Mouse (Mus musculus): Measurements from ENCODE around the gene Stap2. TPM values are rescaled to one million over a fixed set of nuclear protein-coding genes. Genes with fewer than 3 reads are reported as not detected.
A peak's percentile ranks its signal among the peaks of the same experiment; 100 is the strongest.

Stap2 gene
- total and polyA plus RNA-seq, 3 experiments = 12.2 to 28.6 (median 14.8) TPM

GRCm38 (mm10) chr17:56015293-56015692 lies 9.9 kb upstream of the Stap2 start:
- 82% methylated on average over 9 of the region's 9 CpGs for whole genome bisulfite sequencing
- no peak for DNase-seq
- no peak overlapping the region for H3K4me3 ChIP-seq
- TF ChIP-seq POLR2A (IDR thresholded peaks at IDR 0.05; ENCODE audit: insufficient read depth, low read depth, low read length) (no peak), CTCF (IDR thresholded peaks at IDR 0.05) (no peak), EP300 (IDR thresholded peaks at IDR 0.05; ENCODE audit: insufficient read depth, low read depth, low read length) (no peak)
- H3K27ac ChIP-seq = no peak overlapping the region
- H3K4me1 ChIP-seq (ENCODE audit: control insufficient read depth, insufficient read depth, low read length) = peaks cover 2% of the 10 kb centered on the region; the same call in 1 of the 2 replicates
- H3K36me3 ChIP-seq (ENCODE audit: control insufficient read depth, insufficient read depth, low read length) = no peaks in the 10 kb centered on the region
- H3K79me2 ChIP-seq (replicated peaks; ENCODE audit: control insufficient read depth, insufficient read depth, low read length) = no peaks in the 10 kb centered on the region
- intact Hi-C loops (cut with DNase I) = no loop called here
- no peaks in the 10 kb centered on the region for H3K27me3 ChIP-seq (ENCODE audit: control insufficient read depth, insufficient read depth, low read length)
- H3K9ac ChIP-seq (ENCODE audit: low read depth, low read length) = no peak overlapping the region

- intact Hi-C loops (cut with DNase I) = loop anchor here (2.0 kb wide), 1 partner anchor 25 kb away; the partner anchor contains the start of gene Sh3gl1
- no peak for DNase-seq
- Histone ChIP-seq H3K27me3 (ENCODE audit: control insufficient read depth, insufficient read depth, low read length) (no peaks in the 10 kb centered on the region), H3K27ac (no peak overlapping the region), H3K79me2 (replicated peaks; ENCODE audit: control insufficient read depth, insufficient read depth, low read length) (no peaks in the 10 kb centered on the region), H3K9ac (ENCODE audit: low read depth, low read length) (no peak overlapping the region), H3K36me3 (ENCODE audit: control insufficient read depth, insufficient read depth, low read length) (no peaks in the 10 kb centered on the region), H3K4me3 (no peak overlapping the region), H3K4me1 (ENCODE audit: control insufficient read depth, insufficient read depth, low read length) (peaks cover 4% of the 10 kb centered on the region)
- WGBS = 87% methylated on average over 7 of the region's 7 CpGs
- TF ChIP-seq EP300 (IDR thresholded peaks at IDR 0.05; ENCODE audit: insufficient read depth, low read depth, low read length) = no peak
- TF ChIP-seq POLR2A (IDR thresholded peaks at IDR 0.05; ENCODE audit: insufficient read depth, low read depth, low read length) = no peak
- no peak for TF ChIP-seq CTCF (IDR thresholded peaks at IDR 0.05)
These were observed 6.1 kb upstream of the Stap2 start for GRCm38 (mm10) chr17:56011441-56011840.

GRCm38 (mm10) chr17:56010681-56011080 lies 5.3 kb upstream of the Stap2 start:
- Histone ChIP-seq H3K36me3 (ENCODE audit: control insufficient read depth, insufficient read depth, low read length) (no peaks in the 10 kb centered on the region), H3K27me3 (ENCODE audit: control insufficient read depth, insufficient read depth, low read length) (no peaks in the 10 kb centered on the region), H3K79me2 (replicated peaks; ENCODE audit: control insufficient read depth, insufficient read depth, low read length) (no peaks in the 10 kb centered on the region), H3K4me3 (no peak overlapping the region), H3K4me1 (ENCODE audit: control insufficient read depth, insufficient read depth, low read length) (peaks cover 4% of the 10 kb centered on the region), H3K9ac (ENCODE audit: low read depth, low read length) (no peak overlapping the region), H3K27ac (no peak overlapping the region)
- intact Hi-C loops (cut with DNase I) = loop anchor here (1.0 to 2.0 kb wide), 3 partner anchors 26 to 50 kb away; partner anchors contain the start of gene Sh3gl1
- TF ChIP-seq CTCF (IDR thresholded peaks at IDR 0.05) (peak; percentile 98; the same call in 1 of the 2 replicates), EP300 (IDR thresholded peaks at IDR 0.05; ENCODE audit: insufficient read depth, low read depth, low read length) (0 out of 2 replicates have a peak, but pooled peaks have one; percentile 44), POLR2A (IDR thresholded peaks at IDR 0.05; ENCODE audit: insufficient read depth, low read depth, low read length) (no peak)
- peak; percentile 70 to 88 for DNase-seq
- WGBS = 7% methylated on average over 9 of the region's 9 CpGs

GRCm38 (mm10) chr17:56010255-56010654 lies 4.9 kb upstream of the Stap2 start:
- Histone ChIP-seq H3K27me3 (ENCODE audit: control insufficient read depth, insufficient read depth, low read length) (no peaks in the 10 kb centered on the region), H3K79me2 (replicated peaks; ENCODE audit: control insufficient read depth, insufficient read depth, low read length) (no peaks in the 10 kb centered on the region), H3K4me3 (no peak overlapping the region), H3K36me3 (ENCODE audit: control insufficient read depth, insufficient read depth, low read length) (no peaks in the 10 kb centered on the region), H3K4me1 (ENCODE audit: control insufficient read depth, insufficient read depth, low read length) (peaks cover 4% of the 10 kb centered on the region), H3K9ac (ENCODE audit: low read depth, low read length) (no peak overlapping the region), H3K27ac (no peak overlapping the region)
- 65% methylated on average over 14 of the region's 14 CpGs for WGBS
- no peak for DNase-seq
- intact Hi-C loops (cut with DNase I) = loop anchor here (1.0 to 2.0 kb wide), 3 partner anchors 27 to 50 kb away; partner anchors contain the start of gene Sh3gl1
- TF ChIP-seq POLR2A (IDR thresholded peaks at IDR 0.05; ENCODE audit: insufficient read depth, low read depth, low read length) (no peak), EP300 (IDR thresholded peaks at IDR 0.05; ENCODE audit: insufficient read depth, low read depth, low read length) (no peak), CTCF (IDR thresholded peaks at IDR 0.05) (no peak)

- 44% methylated on average over 2 of the region's 2 CpGs for WGBS
- H3K9ac ChIP-seq (ENCODE audit: low read depth, low read length) = no peak overlapping the region
- TF ChIP-seq EP300 (IDR thresholded peaks at IDR 0.05; ENCODE audit: insufficient read depth, low read depth, low read length) = no peak
- no peak for TF ChIP-seq CTCF (IDR thresholded peaks at IDR 0.05)
- TF ChIP-seq POLR2A (IDR thresholded peaks at IDR 0.05; ENCODE audit: insufficient read depth, low read depth, low read length) = no peak
- no peaks in the 10 kb centered on the region for H3K36me3 ChIP-seq (ENCODE audit: control insufficient read depth, insufficient read depth, low read length)
- peaks cover 4% of the 10 kb centered on the region for H3K4me1 ChIP-seq (ENCODE audit: control insufficient read depth, insufficient read depth, low read length)
- intact Hi-C loops (cut with DNase I) = loop anchor here (1.0 to 2.0 kb wide), 3 partner anchors 27 to 50 kb away; partner anchors contain the start of gene Sh3gl1
- no peak for DNase-seq
- no peaks in the 10 kb centered on the region for H3K79me2 ChIP-seq (replicated peaks; ENCODE audit: control insufficient read depth, insufficient read depth, low read length)
- H3K27ac ChIP-seq = peak overlapping the region; percentile 87; the same call in 1 of the 2 replicates
- no peaks in the 10 kb centered on the region for H3K27me3 ChIP-seq (ENCODE audit: control insufficient read depth, insufficient read depth, low read length)
- peak overlapping the region; percentile 81 for H3K4me3 ChIP-seq
These were observed 4.5 kb upstream of the Stap2 start for GRCm38 (mm10) chr17:56009962-56010240.

GRCm38 (mm10) chr17:56009088-56009961 lies 3.9 kb upstream of the Stap2 start:
- Histone ChIP-seq H3K4me3 (peak overlapping the region; percentile 81), H3K4me1 (ENCODE audit: control insufficient read depth, insufficient read depth, low read length) (peaks cover 4% of the 10 kb centered on the region), H3K79me2 (replicated peaks; ENCODE audit: control insufficient read depth, insufficient read depth, low read length) (no peaks in the 10 kb centered on the region), H3K27ac (peak overlapping the region; percentile 87), H3K36me3 (ENCODE audit: control insufficient read depth, insufficient read depth, low read length) (no peaks in the 10 kb centered on the region), H3K27me3 (ENCODE audit: control insufficient read depth, insufficient read depth, low read length) (no peaks in the 10 kb centered on the region), H3K9ac (ENCODE audit: low read depth, low read length) (peak overlapping the region; percentile 74)
- intact Hi-C loops (cut with DNase I) = no loop called here
- peak; percentile 89 for TF ChIP-seq POLR2A (IDR thresholded peaks at IDR 0.05; ENCODE audit: insufficient read depth, low read depth, low read length)
- peak; percentile 77 for TF ChIP-seq CTCF (IDR thresholded peaks at IDR 0.05)
- no peak for TF ChIP-seq EP300 (IDR thresholded peaks at IDR 0.05; ENCODE audit: insufficient read depth, low read depth, low read length)
- DNase-seq = peak; percentile 92 to 96
- under 1% methylated on average over 61 of the region's 62 CpGs for WGBS
